Mouse (Mus musculus): ENCODE results near the gene Sema5b. TPM values are rescaled to one million over a fixed set of nuclear protein-coding genes. Genes with fewer than 3 reads are reported as not detected.
A peak's percentile ranks its signal among the peaks of the same experiment; 100 is the strongest.

Sema5b gene
- polyA plus RNA-seq, 1 experiment from 2014 or later = 15.1 TPM

- Histone ChIP-seq H3K27ac (ENCODE audit: low read depth, low read length) (no peak overlapping the region), H3K4me2 (ENCODE audit: low read length) (no peak overlapping the region), H3K36me3 (ENCODE audit: control insufficient read depth, insufficient read depth, low read length) (no peaks in the 10 kb centered on the region), H3K27me3 (replicated peaks; ENCODE audit: control insufficient read depth, insufficient read depth, low read length) (no peaks in the 10 kb centered on the region), H3K9me3 (ENCODE audit: control insufficient read depth, low read length) (no peaks in the 10 kb centered on the region), H3K9ac (ENCODE audit: low read depth, low read length) (peak overlapping the region; percentile 27; the same call in 1 of the 2 replicates), H3K4me1 (ENCODE audit: control insufficient read depth, insufficient read depth, low read depth, low read length) (peaks cover 7% of the 10 kb centered on the region), H3K4me3 (ENCODE audit: low read length) (no peak overlapping the region)
- 54% methylated on average over 23 of the region's 23 CpGs for WGBS
- ATAC-seq = no peak
Measured at GRCm38 (mm10) chr16:35517976-35518951, 22.7 kb upstream of the Sema5b start.

DNA sequence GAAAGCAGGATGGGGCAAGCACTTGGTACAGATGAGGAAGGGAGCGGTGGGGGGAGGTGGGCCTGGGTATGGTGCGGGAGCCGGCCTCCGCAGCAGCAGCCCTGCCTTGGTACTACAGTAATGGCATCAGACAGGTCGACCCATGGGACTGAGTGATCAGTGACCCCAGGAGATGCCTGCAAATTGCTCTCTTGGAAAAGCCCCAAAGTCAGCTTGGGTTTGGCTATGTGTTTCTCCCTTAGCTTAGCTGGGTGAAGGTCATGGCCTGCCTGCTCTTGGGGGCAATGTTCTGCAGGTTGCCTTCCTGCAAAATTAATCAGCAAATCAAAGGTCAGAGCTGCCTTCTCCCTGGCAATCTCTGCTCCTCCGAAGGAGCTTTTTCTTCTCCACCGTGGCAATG lies 21.7 kb upstream of the Sema5b start:
- ATAC-seq = no peak
- Histone ChIP-seq H3K27me3 (replicated peaks; ENCODE audit: control insufficient read depth, insufficient read depth, low read length) (no peaks in the 10 kb centered on the region), H3K4me2 (ENCODE audit: low read length) (no peak overlapping the region), H3K4me3 (ENCODE audit: low read length) (no peak overlapping the region), H3K27ac (ENCODE audit: low read depth, low read length) (no peak overlapping the region), H3K4me1 (ENCODE audit: control insufficient read depth, insufficient read depth, low read depth, low read length) (peaks cover 7% of the 10 kb centered on the region), H3K9me3 (ENCODE audit: control insufficient read depth, low read length) (no peaks in the 10 kb centered on the region), H3K36me3 (ENCODE audit: control insufficient read depth, insufficient read depth, low read length) (no peaks in the 10 kb centered on the region), H3K9ac (ENCODE audit: low read depth, low read length) (no peak overlapping the region)
- WGBS = 55% methylated on average over 7 of the region's 7 CpGs

DNA sequence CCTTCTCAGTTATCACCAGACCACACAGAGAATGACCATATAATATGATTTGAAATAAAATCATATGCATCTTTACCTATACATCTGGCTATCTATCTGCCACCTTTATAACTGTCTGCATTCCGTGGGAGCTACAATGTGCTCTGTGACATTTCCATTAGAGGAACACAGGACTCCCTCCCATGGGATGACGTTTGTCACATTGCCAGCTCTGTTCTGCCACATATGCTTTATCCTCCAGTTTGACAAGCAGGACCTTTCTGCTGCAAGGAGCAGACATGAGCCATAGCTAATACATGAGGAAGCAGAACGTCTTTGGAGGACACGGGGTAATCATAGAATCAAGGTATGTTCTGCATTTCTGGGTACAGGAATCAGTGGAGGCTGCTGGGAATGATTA lies 16.7 kb upstream of the Sema5b start:
- Histone ChIP-seq H3K9me3 (ENCODE audit: control insufficient read depth, low read length) (no peaks in the 10 kb centered on the region), H3K4me1 (ENCODE audit: control insufficient read depth, insufficient read depth, low read depth, low read length) (no peaks in the 10 kb centered on the region; the same call in 1 of the 2 replicates), H3K36me3 (ENCODE audit: control insufficient read depth, insufficient read depth, low read length) (no peaks in the 10 kb centered on the region), H3K27ac (ENCODE audit: low read depth, low read length) (no peak overlapping the region), H3K4me2 (ENCODE audit: low read length) (no peak overlapping the region), H3K27me3 (replicated peaks; ENCODE audit: control insufficient read depth, insufficient read depth, low read length) (no peaks in the 10 kb centered on the region), H3K9ac (ENCODE audit: low read depth, low read length) (no peak overlapping the region), H3K4me3 (ENCODE audit: low read length) (no peak overlapping the region)
- 57% methylated on average over 4 of the region's 4 CpGs for WGBS
- ATAC-seq = no peak

- no peak overlapping the region for H3K27ac ChIP-seq (ENCODE audit: low read depth, low read length)
- no peak overlapping the region for H3K4me2 ChIP-seq (ENCODE audit: low read length)
- no peaks in the 10 kb centered on the region for H3K36me3 ChIP-seq (ENCODE audit: control insufficient read depth, insufficient read depth, low read length)
- H3K9ac ChIP-seq (ENCODE audit: low read depth, low read length) = no peak overlapping the region
- H3K27me3 ChIP-seq (replicated peaks; ENCODE audit: control insufficient read depth, insufficient read depth, low read length) = no peaks in the 10 kb centered on the region
- H3K4me1 ChIP-seq (ENCODE audit: control insufficient read depth, insufficient read depth, low read depth, low read length) = no peaks in the 10 kb centered on the region
- ATAC-seq = no peak
- H3K4me3 ChIP-seq (ENCODE audit: low read length) = no peak overlapping the region
- H3K9me3 ChIP-seq (ENCODE audit: control insufficient read depth, low read length) = no peaks in the 10 kb centered on the region
- WGBS = 83% methylated on average over 3 of the region's 3 CpGs
Measured at GRCm38 (mm10) chr16:35534630-35535029, 6.3 kb upstream of the Sema5b start.

DNA sequence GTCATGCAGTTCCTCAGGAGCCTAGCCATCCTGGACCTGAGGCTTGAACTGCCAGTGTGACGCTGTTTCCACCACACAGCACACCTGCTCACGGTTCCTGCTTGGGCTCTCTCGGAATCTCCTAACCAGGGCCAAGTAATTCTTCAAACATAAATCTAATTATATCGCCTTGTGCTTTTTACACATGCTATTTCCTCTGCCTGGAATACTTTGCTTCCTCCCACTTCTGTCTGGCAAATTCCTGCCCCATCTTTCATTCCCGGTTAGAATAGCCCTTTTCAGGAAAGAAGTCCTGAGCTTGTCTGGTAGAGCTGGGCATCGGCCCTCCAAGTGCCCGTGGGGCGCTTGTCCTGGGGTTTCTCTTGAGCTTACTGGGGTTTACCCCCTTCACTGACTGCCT lies 3.3 kb upstream of the Sema5b start:
- H3K4me1 ChIP-seq (ENCODE audit: control insufficient read depth, insufficient read depth, low read depth, low read length) = peaks cover 9% of the 10 kb centered on the region
- H3K9me3 ChIP-seq (ENCODE audit: control insufficient read depth, low read length) = no peaks in the 10 kb centered on the region
- H3K9ac ChIP-seq (ENCODE audit: low read depth, low read length) = no peak overlapping the region
- no peak overlapping the region for H3K27ac ChIP-seq (ENCODE audit: low read depth, low read length)
- H3K4me3 ChIP-seq (ENCODE audit: low read length) = no peak overlapping the region
- 78% methylated on average over 8 of the region's 8 CpGs for WGBS
- no peaks in the 10 kb centered on the region for H3K27me3 ChIP-seq (replicated peaks; ENCODE audit: control insufficient read depth, insufficient read depth, low read length)
- no peak overlapping the region for H3K4me2 ChIP-seq (ENCODE audit: low read length)
- no peaks in the 10 kb centered on the region for H3K36me3 ChIP-seq (ENCODE audit: control insufficient read depth, insufficient read depth, low read length)
- ATAC-seq = no peak

DNA sequence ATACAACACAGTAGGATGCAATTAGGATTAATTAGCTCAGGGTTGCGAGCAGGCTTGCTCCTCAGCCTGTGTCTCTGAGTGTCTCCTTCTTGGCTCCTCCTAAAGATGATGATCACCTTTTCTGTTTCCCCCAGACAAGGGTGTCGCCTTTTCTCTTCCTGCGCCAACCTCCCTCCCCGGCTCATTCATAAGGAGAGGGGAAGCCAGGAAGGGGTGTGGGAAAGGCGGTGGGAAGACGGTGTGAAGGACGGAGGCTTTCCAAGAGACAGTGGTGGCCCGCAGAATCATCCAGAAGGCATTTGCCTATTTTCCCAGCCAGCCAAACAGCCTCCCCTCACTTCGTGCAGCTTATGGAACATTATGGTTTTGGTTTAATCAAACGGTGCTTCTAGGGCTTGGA lies 1.9 kb upstream of the Sema5b start:
- Histone ChIP-seq H3K9ac (ENCODE audit: low read depth, low read length) (no peak overlapping the region), H3K4me3 (ENCODE audit: low read length) (no peak overlapping the region), H3K4me2 (ENCODE audit: low read length) (no peak overlapping the region), H3K27ac (ENCODE audit: low read depth, low read length) (no peak overlapping the region), H3K27me3 (replicated peaks; ENCODE audit: control insufficient read depth, insufficient read depth, low read length) (no peaks in the 10 kb centered on the region), H3K9me3 (ENCODE audit: control insufficient read depth, low read length) (no peaks in the 10 kb centered on the region), H3K36me3 (ENCODE audit: control insufficient read depth, insufficient read depth, low read length) (no peaks in the 10 kb centered on the region), H3K4me1 (ENCODE audit: control insufficient read depth, insufficient read depth, low read depth, low read length) (peaks cover 13% of the 10 kb centered on the region)
- 66% methylated on average over 10 of the region's 10 CpGs for WGBS
- ATAC-seq = no peak

GRCm38 (mm10) chr16:35540333-35541116 lies 420 bp upstream of the Sema5b start:
- Histone ChIP-seq H3K9ac (ENCODE audit: low read depth, low read length) (peak overlapping the region; percentile 77), H3K36me3 (ENCODE audit: control insufficient read depth, insufficient read depth, low read length) (no peaks in the 10 kb centered on the region), H3K9me3 (ENCODE audit: control insufficient read depth, low read length) (no peaks in the 10 kb centered on the region), H3K4me2 (ENCODE audit: low read length) (peak overlapping the region; percentile 66), H3K27me3 (replicated peaks; ENCODE audit: control insufficient read depth, insufficient read depth, low read length) (no peaks in the 10 kb centered on the region), H3K27ac (ENCODE audit: low read depth, low read length) (no peak overlapping the region), H3K4me3 (ENCODE audit: low read length) (peak overlapping the region; percentile 71), H3K4me1 (ENCODE audit: control insufficient read depth, insufficient read depth, low read depth, low read length) (peaks cover 13% of the 10 kb centered on the region)
- under 1% methylated on average over 23 of the region's 23 CpGs for WGBS
- ATAC-seq = peak; percentile 24

GRCm38 (mm10) chr16:35541661-35542420 lies 896 bp downstream of the Sema5b start:
- peak; percentile 50 for ATAC-seq
- Histone ChIP-seq H3K9ac (ENCODE audit: low read depth, low read length) (peak overlapping the region; percentile 77), H3K9me3 (ENCODE audit: control insufficient read depth, low read length) (no peaks in the 10 kb centered on the region), H3K27ac (ENCODE audit: low read depth, low read length) (peak overlapping the region; percentile 76), H3K4me3 (ENCODE audit: low read length) (peak overlapping the region; percentile 71), H3K27me3 (replicated peaks; ENCODE audit: control insufficient read depth, insufficient read depth, low read length) (no peaks in the 10 kb centered on the region), H3K4me1 (ENCODE audit: control insufficient read depth, insufficient read depth, low read depth, low read length) (peaks cover 13% of the 10 kb centered on the region), H3K4me2 (ENCODE audit: low read length) (peak overlapping the region; percentile 66), H3K36me3 (ENCODE audit: control insufficient read depth, insufficient read depth, low read length) (no peaks in the 10 kb centered on the region)
- WGBS = under 1% methylated on average over 52 of the region's 54 CpGs
